Mouse (Mus musculus) testis, adult 2 months (tissue): ENCODE measurements around the gene Elmod2.

Experiments
- CTCF ChIP-seq: fragments of 200-500 bp; IDR thresholded peaks from 2 replicates; pipeline ENCODE4 v1.5.1; 2012; ENCODE audit warnings: low read depth, mild to moderate bottlenecking, inconsistent platforms, low read length, moderate library complexity; ENCODE audit not compliant: control insufficient read depth, insufficient read depth, insufficient replicate concordance
- POLR2A ChIP-seq: fragments of 200-500 bp; IDR thresholded peaks from 2 replicates; pipeline ENCODE4 v1.6.1; 2012; ENCODE audit warnings: low read depth, mild to moderate bottlenecking, inconsistent platforms, low read length, moderate library complexity; ENCODE audit not compliant: control insufficient read depth

- TF ChIP-seq CTCF (no peak), POLR2A (no peak)
These were observed 59.8 kb downstream of the Elmod2 start for GRCm38 (mm10) chr8:83272464-83272863.
